Mouse (Mus musculus) liver, postnatal 0 days (tissue): Measurements from ENCODE around the gene Atp1a2.

Experiments used
- CTCF ChIP-seq: sonication (generic); IDR thresholded peaks from 2 replicates; pipeline ENCODE4 v1.5.1; 2016; ENCODE audit warnings: antibody characterized with exemption, low read depth
- EP300 ChIP-seq: IDR thresholded peaks from 2 replicates; pipeline ENCODE4 v1.6.1; 2016; ENCODE audit warnings: antibody characterized with exemption, low read depth, mild to moderate bottlenecking

GRCm38 (mm10) chr1:172317431-172317830, 19.6 kb upstream of the Atp1a2 start:
- TF ChIP-seq CTCF: no peak
- TF ChIP-seq EP300: no peak
